Mouse (Mus musculus): ENCODE measurements around the gene Lnx2. TPM values are rescaled to one million over a fixed set of nuclear protein-coding genes. Genes with fewer than 3 reads are reported as not detected.

Gene Lnx2
- polyA plus RNA-seq, 1 experiment from 2014 or later, result 19.7 TPM

DNA sequence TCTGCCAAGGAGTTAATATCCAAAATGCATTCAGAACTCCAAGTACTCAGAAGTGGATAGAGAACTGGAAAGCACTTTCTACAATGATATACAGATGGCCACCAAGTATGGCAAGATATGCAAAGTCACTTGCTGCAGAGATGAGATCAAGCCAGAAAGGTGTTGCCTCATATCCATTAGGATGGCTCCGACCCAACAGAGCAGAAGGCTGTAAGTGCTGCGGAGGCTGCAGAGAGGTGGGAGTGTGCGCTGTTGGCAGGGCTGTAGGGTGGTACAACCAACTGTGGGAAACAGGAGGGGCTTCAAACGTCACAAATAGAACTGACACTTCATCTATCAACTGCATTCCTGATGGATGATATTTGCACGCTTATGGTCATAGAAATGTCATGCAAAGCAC lies 7.5 kb downstream of the Lnx2 start:
- 50% methylated on average over 5 of the region's 5 CpGs for WGBS
- Histone ChIP-seq H3K4me1 (replicated peaks; ENCODE audit: control insufficient read depth, insufficient read depth, low read length) (peaks cover 28% of the 10 kb centered on the region), H3K9ac (ENCODE audit: low read length) (no peak overlapping the region), H3K36me3 (ENCODE audit: control insufficient read depth, insufficient read depth, low read length) (no peaks in the 10 kb centered on the region), H3K9me3 (ENCODE audit: control insufficient read depth, low read length) (no peaks in the 10 kb centered on the region), H3K27ac (ENCODE audit: low read length) (no peak overlapping the region), H3K4me3 (ENCODE audit: low read length) (no peak overlapping the region), H3K27me3 (ENCODE audit: control insufficient read depth, insufficient read depth, low read depth, low read length) (no peaks in the 10 kb centered on the region), H3K4me2 (ENCODE audit: low read depth, low read length) (no peak overlapping the region)
- ATAC-seq (ENCODE audit: low read depth), result peak; percentile 53

DNA sequence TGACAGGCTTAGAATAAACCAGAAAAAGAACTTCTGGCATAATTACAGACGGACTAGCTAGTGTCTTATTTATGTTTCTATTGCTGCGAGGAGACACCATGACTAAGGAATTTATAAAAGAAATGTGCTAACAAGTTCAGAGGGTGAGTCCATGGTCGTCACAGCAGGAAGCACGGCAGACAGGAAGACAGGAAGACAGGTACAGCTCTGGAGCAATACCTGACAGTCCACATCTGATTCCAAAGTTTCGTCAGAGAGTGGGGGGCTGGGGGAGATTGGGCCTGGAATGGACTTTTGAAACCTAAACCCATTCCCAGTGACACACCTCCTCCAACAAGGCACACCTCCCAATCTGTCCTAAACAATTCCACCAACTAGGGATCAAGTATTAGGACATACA lies 9.4 kb downstream of the Lnx2 start:
- Histone ChIP-seq H3K36me3 (ENCODE audit: control insufficient read depth, insufficient read depth, low read length) (no peaks in the 10 kb centered on the region), H3K4me1 (replicated peaks; ENCODE audit: control insufficient read depth, insufficient read depth, low read length) (peaks cover 23% of the 10 kb centered on the region)
- ATAC-seq (ENCODE audit: low read depth), result no peak

GRCm38 (mm10) chr5:147066129-147066528 lies 10.3 kb downstream of the Lnx2 start:
- WGBS, result 53% methylated on average over 4 of the region's 4 CpGs
- no peaks in the 10 kb centered on the region for H3K36me3 ChIP-seq (ENCODE audit: control insufficient read depth, insufficient read depth, low read length)
- H3K27ac ChIP-seq (ENCODE audit: low read length), result no peak overlapping the region
- H3K9me3 ChIP-seq (ENCODE audit: control insufficient read depth, low read length), result no peaks in the 10 kb centered on the region
- no peak overlapping the region for H3K4me2 ChIP-seq (ENCODE audit: low read depth, low read length)
- no peaks in the 10 kb centered on the region for H3K27me3 ChIP-seq (ENCODE audit: control insufficient read depth, insufficient read depth, low read depth, low read length)
- no peak for ATAC-seq (ENCODE audit: low read depth)
- no peak overlapping the region for H3K9ac ChIP-seq (ENCODE audit: low read length)
- peaks cover 23% of the 10 kb centered on the region for H3K4me1 ChIP-seq (replicated peaks; ENCODE audit: control insufficient read depth, insufficient read depth, low read length)
- H3K4me3 ChIP-seq (ENCODE audit: low read length), result no peak overlapping the region

More for the DNA sequence above, 9.4 kb downstream of the Lnx2 start:
- H3K4me3 ChIP-seq (ENCODE audit: low read length), result no peak overlapping the region
- H3K4me2 ChIP-seq (ENCODE audit: low read depth, low read length), result no peak overlapping the region
- H3K27me3 ChIP-seq (ENCODE audit: control insufficient read depth, insufficient read depth, low read depth, low read length), result no peaks in the 10 kb centered on the region
- H3K9ac ChIP-seq (ENCODE audit: low read length), result no peak overlapping the region
- WGBS, result 48% methylated on average over 5 of the region's 5 CpGs
- no peak overlapping the region for H3K27ac ChIP-seq (ENCODE audit: low read length)
- no peaks in the 10 kb centered on the region for H3K9me3 ChIP-seq (ENCODE audit: control insufficient read depth, low read length)

DNA sequence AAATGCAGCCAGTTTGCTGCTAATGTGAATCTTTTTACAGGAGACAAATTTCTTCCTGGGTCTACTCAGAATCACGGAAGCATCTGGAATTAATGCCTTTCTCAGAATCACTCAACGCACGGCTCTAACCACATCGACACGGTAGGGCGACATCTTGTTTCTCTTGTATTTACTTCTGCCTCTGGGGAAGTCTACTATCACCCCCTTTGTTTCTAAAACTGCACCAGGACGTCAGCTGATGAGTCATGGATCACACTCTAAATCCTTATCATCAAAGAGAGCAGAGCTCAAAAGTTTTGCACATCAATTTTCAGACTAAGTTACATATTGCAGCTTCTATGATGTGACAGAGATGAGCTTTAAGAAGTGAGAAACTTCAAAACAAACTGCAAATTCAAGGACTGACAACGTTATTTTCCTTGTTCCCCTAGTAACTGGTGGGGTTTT lies 13.1 kb downstream of the Lnx2 start:
- Histone ChIP-seq H3K9me3 (ENCODE audit: control insufficient read depth, low read length) (no peaks in the 10 kb centered on the region), H3K4me1 (replicated peaks; ENCODE audit: control insufficient read depth, insufficient read depth, low read length) (peaks cover 16% of the 10 kb centered on the region), H3K27me3 (ENCODE audit: control insufficient read depth, insufficient read depth, low read depth, low read length) (no peaks in the 10 kb centered on the region), H3K9ac (ENCODE audit: low read length) (no peak overlapping the region), H3K27ac (ENCODE audit: low read length) (no peak overlapping the region), H3K36me3 (ENCODE audit: control insufficient read depth, insufficient read depth, low read length) (no peaks in the 10 kb centered on the region), H3K4me2 (ENCODE audit: low read depth, low read length) (peak overlapping the region; percentile 23; the same call in 1 of the 2 replicates), H3K4me3 (ENCODE audit: low read length) (no peak overlapping the region)
- ATAC-seq (ENCODE audit: low read depth), result no peak
- WGBS, result 36% methylated on average over 8 of the region's 8 CpGs

DNA sequence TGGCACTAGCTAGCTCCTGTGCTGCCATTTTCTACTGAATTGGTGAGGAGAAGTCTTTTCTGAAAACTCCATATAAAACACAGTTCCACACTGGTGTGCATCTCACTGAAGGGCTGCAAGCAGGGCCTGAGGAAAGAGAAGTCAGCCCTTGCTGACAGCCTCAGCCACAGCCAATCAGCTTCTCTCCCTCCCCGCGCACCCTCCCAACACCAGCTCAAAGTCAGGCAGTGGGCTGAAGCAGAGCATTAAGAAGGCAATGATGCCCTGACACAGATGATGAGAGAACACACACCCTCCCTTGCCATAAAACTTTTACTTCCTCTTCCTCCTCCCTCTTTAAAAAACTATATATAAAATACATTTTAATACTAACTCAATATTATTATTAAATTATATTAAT lies 16.4 kb downstream of the Lnx2 start:
- Histone ChIP-seq H3K9me3 (ENCODE audit: control insufficient read depth, low read length) (no peaks in the 10 kb centered on the region), H3K36me3 (ENCODE audit: control insufficient read depth, insufficient read depth, low read length) (no peaks in the 10 kb centered on the region), H3K4me3 (ENCODE audit: low read length) (no peak overlapping the region), H3K4me1 (replicated peaks; ENCODE audit: control insufficient read depth, insufficient read depth, low read length) (peaks cover 34% of the 10 kb centered on the region), H3K27me3 (ENCODE audit: control insufficient read depth, insufficient read depth, low read depth, low read length) (no peaks in the 10 kb centered on the region), H3K27ac (ENCODE audit: low read length) (no peak overlapping the region), H3K4me2 (ENCODE audit: low read depth, low read length) (no peak overlapping the region), H3K9ac (ENCODE audit: low read length) (no peak overlapping the region)
- ATAC-seq (ENCODE audit: low read depth), result no peak
- 84% methylated on average over 2 of the region's 2 CpGs for WGBS

DNA sequence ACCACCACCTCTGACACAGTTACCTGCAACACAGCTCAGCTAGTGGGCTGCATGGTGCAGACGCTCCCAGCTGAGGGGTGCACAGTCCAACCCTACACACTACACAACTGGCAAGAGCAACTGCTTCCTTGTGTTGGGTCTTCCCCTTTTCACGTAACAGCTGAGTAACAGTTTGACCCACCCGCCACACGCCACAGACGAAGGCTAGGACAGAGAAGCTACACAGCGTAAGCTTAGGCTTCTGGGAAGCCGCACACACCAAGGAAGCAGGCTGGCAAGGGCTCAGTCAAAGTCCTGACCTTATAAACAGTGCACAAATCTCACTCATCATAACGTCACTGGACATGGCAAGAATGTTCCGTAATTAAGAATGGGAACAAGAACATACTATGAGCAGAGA lies 17.1 kb downstream of the Lnx2 start:
- Histone ChIP-seq H3K27me3 (ENCODE audit: control insufficient read depth, insufficient read depth, low read depth, low read length) (no peaks in the 10 kb centered on the region), H3K9ac (ENCODE audit: low read length) (no peak overlapping the region), H3K4me2 (ENCODE audit: low read depth, low read length) (no peak overlapping the region), H3K36me3 (ENCODE audit: control insufficient read depth, insufficient read depth, low read length) (no peaks in the 10 kb centered on the region), H3K4me3 (ENCODE audit: low read length) (no peak overlapping the region), H3K4me1 (replicated peaks; ENCODE audit: control insufficient read depth, insufficient read depth, low read length) (peaks cover 38% of the 10 kb centered on the region), H3K9me3 (ENCODE audit: control insufficient read depth, low read length) (no peaks in the 10 kb centered on the region), H3K27ac (ENCODE audit: low read length) (no peak overlapping the region)
- peak; percentile 53; the same call in 1 of the 2 replicates for ATAC-seq (ENCODE audit: low read depth)
- 63% methylated on average over 9 of the region's 9 CpGs for WGBS

- Histone ChIP-seq H3K4me1 (replicated peaks; ENCODE audit: control insufficient read depth, insufficient read depth, low read length) (peaks cover 34% of the 10 kb centered on the region), H3K36me3 (ENCODE audit: control insufficient read depth, insufficient read depth, low read length) (no peaks in the 10 kb centered on the region), H3K4me3 (ENCODE audit: low read length) (no peak overlapping the region), H3K27ac (ENCODE audit: low read length) (no peak overlapping the region), H3K9me3 (ENCODE audit: control insufficient read depth, low read length) (no peaks in the 10 kb centered on the region), H3K9ac (ENCODE audit: low read length) (no peak overlapping the region), H3K4me2 (ENCODE audit: low read depth, low read length) (no peak overlapping the region), H3K27me3 (ENCODE audit: control insufficient read depth, insufficient read depth, low read depth, low read length) (no peaks in the 10 kb centered on the region)
- ATAC-seq (ENCODE audit: low read depth), result no peak
- 93% methylated on average over 5 of the region's 5 CpGs for WGBS
Measured at GRCm38 (mm10) chr5:147058661-147059060, 17.7 kb downstream of the Lnx2 start.

- Histone ChIP-seq H3K27me3 (ENCODE audit: control insufficient read depth, insufficient read depth, low read depth, low read length) (no peaks in the 10 kb centered on the region), H3K4me2 (ENCODE audit: low read depth, low read length) (no peak overlapping the region), H3K9me3 (ENCODE audit: control insufficient read depth, low read length) (no peaks in the 10 kb centered on the region), H3K9ac (ENCODE audit: low read length) (no peak overlapping the region), H3K4me1 (replicated peaks; ENCODE audit: control insufficient read depth, insufficient read depth, low read length) (peaks cover 31% of the 10 kb centered on the region), H3K36me3 (ENCODE audit: control insufficient read depth, insufficient read depth, low read length) (no peaks in the 10 kb centered on the region), H3K27ac (ENCODE audit: low read length) (no peak overlapping the region), H3K4me3 (ENCODE audit: low read length) (no peak overlapping the region)
- 65% methylated on average over 9 of the region's 9 CpGs for WGBS
- ATAC-seq (ENCODE audit: low read depth), result no peak
Measured at GRCm38 (mm10) chr5:147057626-147058414, 18.6 kb downstream of the Lnx2 start.

- 82% methylated on average over 10 of the region's 10 CpGs for WGBS
- H3K4me1 ChIP-seq (replicated peaks; ENCODE audit: control insufficient read depth, insufficient read depth, low read length), result peaks cover 31% of the 10 kb centered on the region
- no peaks in the 10 kb centered on the region for H3K36me3 ChIP-seq (ENCODE audit: control insufficient read depth, insufficient read depth, low read length)
- no peak overlapping the region for H3K4me3 ChIP-seq (ENCODE audit: low read length)
- no peaks in the 10 kb centered on the region for H3K9me3 ChIP-seq (ENCODE audit: control insufficient read depth, low read length)
- ATAC-seq (ENCODE audit: low read depth), result no peak
- no peaks in the 10 kb centered on the region for H3K27me3 ChIP-seq (ENCODE audit: control insufficient read depth, insufficient read depth, low read depth, low read length)
- H3K9ac ChIP-seq (ENCODE audit: low read length), result no peak overlapping the region
- H3K27ac ChIP-seq (ENCODE audit: low read length), result no peak overlapping the region
- no peak overlapping the region for H3K4me2 ChIP-seq (ENCODE audit: low read depth, low read length)
Measured at GRCm38 (mm10) chr5:147056712-147057290, 19.6 kb downstream of the Lnx2 start.
